Mouse (Mus musculus) liver, adult 10 weeks (tissue): ENCODE results near the gene Cwc27. TPM values are rescaled to one million over a fixed set of nuclear protein-coding genes. Genes with fewer than 3 reads are reported as not detected.

Experiments used
- polyA plus RNA-seq: library from polyadenylated mRNA; stranded (reverse); fragments of 350-450 nt; fragmentation: Illumina TruSeq; extraction: RNeasy Lipid Tissue Mini Kit (QIAGEN cat#74804); gene quantifications from one replicate; pipeline ENCODE4 v1.2.3, GENCODE M21; 2014; ENCODE audit warnings: low read depth, low replicate concordance

Gene Cwc27
- 11.9 TPM for polyA plus RNA-seq

GRCm38 (mm10) chr13:104816635-104817571 lies at the start of gene Cwc27:
Gene Cwc27 (minus strand): TSS chr13:104817142.

GRCm38 (mm10) chr13:104863127-104863979 lies 46.4 kb upstream of the Cwc27 start, which contains the start of gene Shisal2b:
Gene Shisal2b (minus strand): TSS chr13:104863893.

GRCm38 (mm10) chr13:104792184-104792583 lies 24.8 kb downstream of the Cwc27 start, which contains the start of gene Srek1ip1:
Gene Srek1ip1 (plus strand): TSS chr13:104792484.

Other genes starting within 250 kb of the Cwc27 start
- gene Srek1ip1, start 24.7 kb downstream of the Cwc27 start, polyA plus RNA-seq, result 33.5 TPM
- not detected for gene Shisal2b, start 46.8 kb upstream of the Cwc27 start, polyA plus RNA-seq
- 0.95 TPM for gene Rgs7bp, start 237.8 kb upstream of the Cwc27 start, polyA plus RNA-seq